Mouse (Mus musculus) erythroblast, embryonic 14.5 days (primary cell): ENCODE results near the gene Fam129a.

Source experiments
- GATA1 ChIP-seq: IDR thresholded peaks from 2 replicates; pipeline ENCODE4 v1.6.1; 2012; ENCODE audit warnings: low read length, inconsistent platforms, mixed read lengths
- TAL1 ChIP-seq: IDR thresholded peaks from 3 replicates; pipeline ENCODE4 v1.6.1; 2012; ENCODE audit warnings: low read length, inconsistent platforms, mixed read lengths

DNA sequence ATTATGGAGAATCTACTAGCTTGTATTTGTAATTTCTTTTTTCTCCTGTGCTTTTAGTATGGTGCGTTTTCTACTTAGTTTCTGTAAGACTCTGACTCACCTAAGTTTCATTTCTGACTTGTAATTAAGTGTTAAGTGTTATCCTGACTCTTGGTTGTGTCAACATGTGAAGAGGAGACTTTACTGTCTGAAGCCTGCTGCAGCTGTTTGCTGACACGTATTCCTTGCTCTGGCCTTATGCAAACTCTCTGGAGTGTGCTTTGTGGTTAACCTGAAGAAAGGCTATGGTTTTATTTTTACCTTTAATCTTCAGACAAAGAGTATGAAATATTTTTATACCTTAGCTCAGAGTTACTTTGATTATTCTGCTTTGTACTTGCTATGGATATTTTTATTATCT is 195.2 kb downstream of the Fam129a start:
- no peak for TF ChIP-seq GATA1
- TF ChIP-seq TAL1: no peak
